Mouse (Mus musculus): ENCODE data around the gene Med16.
A peak's percentile ranks its signal among the peaks of the same experiment; 100 is the strongest.

The Med16 gene

DNA sequence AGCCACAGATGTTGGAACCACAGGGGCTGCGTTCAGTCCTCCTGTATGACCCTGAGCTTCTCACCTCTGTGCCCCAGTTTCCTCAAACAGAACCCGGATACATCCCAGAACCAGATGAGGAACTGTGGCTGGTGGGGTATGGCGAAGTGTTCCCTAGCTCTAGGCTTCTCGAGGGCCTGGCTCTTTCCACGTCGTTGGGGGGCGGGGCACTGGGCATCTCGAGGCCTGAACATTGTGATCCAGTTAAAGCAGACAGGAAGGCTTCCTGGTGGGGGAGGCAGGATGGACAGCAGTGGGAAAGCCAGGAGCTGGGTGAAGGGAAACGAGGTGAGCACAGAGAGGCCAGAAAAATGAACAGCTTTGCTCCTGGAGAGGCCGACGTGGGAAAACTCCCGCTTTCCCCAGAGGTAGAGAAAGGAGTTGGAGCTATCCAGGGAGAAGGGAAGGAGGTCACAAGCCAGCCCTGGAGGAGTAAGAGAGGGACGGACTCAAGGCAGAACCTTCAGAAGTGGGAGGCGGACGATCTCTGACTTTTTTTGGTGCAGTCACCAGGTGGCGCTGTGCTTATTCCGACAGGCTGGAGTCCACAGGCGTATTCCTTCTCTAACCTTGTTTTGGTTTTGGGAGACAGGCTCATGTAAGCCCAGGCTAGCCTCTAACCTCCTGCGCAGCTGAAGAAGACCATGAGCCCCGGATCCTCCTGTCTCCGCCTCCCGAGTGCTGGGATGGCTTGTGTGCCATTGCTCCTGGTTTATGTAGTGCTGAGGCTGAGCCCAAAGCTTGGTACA is 25.2 kb downstream of the Med16 start:
- DNase-seq = peak; percentile 78

DNA sequence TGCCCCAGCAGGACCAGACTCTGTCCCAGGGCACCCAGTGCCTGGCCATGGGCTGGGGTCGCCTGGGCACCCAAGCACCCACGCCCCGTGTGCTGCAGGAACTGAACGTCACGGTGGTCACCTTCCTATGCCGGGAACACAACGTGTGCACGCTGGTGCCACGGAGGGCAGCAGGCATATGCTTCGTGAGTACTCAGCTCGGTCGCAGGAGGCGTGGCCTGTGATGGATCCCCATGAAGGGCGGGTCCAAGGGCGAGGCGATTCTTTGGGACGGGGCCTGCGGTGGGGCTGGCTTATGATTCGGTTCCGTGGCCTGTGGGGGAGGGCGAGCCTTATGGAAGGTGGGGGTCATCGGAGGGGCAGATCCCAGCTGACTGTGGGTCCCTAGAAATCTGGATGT is 26.7 kb downstream of the Med16 start:
- DNase-seq = no peak

DNA sequence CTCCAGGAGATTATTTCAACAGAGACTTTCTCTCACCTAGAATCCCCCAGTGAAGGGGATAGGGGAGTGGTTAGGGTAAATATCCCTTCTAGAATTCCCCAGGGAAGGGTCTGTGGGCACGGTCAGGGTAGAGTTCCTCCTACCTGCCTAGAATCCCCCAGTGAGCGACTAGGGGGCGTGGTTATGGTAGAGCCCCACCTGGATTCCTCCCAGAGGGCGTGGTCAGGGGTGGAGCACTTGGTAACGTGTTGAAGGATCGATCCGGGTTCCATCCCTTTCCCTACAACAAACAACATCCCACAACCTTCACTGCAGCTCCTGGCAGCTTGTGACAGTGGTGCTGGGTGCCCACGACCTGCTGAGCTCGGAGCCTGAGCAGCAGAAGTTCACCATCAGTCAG is 28.0 kb downstream of the Med16 start:
- DNase-seq = no peak

DNA sequence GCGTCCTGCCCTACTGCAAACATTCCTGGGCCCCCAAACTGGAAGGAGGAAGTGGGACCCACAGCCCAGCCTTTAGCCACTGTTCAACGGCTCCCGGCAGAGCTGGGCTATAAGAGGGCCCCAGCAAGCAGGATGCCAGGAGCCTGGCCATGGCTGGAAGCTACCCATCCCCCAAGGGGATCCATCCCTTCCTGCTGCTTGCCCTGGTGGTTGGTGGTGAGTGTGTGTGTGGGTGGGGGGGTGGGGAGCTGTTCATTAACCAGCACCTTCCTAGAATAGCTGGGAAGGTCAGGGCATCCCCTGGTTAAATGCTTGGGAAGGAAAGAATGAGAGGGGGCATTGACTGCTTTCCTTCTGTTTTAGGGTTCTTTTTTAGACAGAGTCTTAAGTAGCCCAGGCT is 29.2 kb downstream of the Med16 start:
- DNase-seq = no peak

DNA sequence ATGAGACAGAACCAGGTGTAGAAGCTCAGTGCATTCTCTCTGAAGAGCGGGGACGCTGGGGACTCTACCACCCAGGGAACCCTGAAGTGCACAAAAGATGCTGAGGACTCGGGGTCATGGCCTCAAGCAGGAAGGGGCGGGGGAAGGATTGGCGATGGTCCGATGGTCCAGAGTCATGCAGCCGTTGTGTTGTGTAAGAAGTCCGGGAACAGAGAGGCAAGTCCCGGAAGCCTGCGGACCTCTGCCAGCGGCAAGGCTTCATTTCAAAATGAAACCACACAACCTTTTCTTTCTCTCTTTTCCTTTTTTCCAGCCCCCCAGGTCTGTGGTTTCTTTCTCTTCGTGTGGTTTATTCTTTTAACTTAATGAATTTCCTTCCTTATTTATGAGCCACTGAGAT is 31.0 kb downstream of the Med16 start:
- DNase-seq = no peak

DNA sequence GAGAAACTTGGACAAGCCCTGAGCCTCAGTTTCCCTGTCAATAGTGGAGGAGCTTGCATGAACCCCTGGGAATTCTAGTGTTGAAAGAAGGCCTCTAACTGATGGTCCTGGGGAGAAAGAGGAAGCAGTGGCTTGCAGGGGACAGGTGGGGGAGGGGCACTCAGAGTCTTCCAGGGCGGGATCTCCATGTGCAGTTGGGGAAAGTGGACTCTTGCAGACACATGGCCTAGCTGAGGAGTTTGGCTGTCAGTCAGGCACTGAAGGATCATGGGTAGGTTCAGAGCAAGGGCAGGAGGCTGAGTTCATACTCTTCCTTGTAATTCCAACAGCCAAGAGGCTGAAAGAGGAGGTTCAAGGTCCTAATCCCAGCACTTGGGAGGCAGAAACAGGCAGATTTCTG is 31.5 kb downstream of the Med16 start:
- DNase-seq = no peak

DNA sequence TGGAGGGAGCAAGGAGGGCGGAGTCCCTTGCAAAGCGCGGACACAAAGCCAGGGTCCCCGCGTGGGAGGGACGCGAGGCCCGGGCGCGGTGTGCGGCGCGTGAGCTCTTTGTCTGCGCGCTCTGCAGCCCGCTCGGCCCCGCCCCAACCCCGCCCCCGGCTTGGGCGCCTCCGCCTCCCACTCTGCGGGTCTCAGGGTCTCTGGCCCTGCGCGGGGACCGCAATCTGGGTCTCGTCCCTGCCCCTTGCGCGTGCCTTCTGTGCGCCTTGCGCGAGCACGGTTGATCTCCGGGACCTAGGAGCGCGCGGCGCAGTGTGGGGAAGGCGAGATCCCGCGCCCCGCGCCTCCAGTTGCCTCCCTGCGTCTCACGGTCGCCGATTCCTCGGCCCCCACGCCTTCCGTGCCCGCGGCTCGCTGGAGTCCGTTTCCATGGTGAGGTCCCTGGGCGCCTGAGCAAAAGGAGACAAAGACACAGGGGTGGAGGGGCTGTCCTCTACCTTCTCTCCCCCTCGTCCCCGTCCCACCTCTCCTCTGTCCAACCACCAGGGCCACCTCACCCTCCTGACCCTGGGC is 34.3 kb downstream of the Med16 start, which contains the start of the genes Prtn3 and Plppr3:
TSS of gene Prtn3 (plus strand) at position 187 of the 573 bp plus-strand sequence.
TSS of gene Plppr3 (minus strand) at position 345 of the 573 bp plus-strand sequence.
- DNase-seq = no peak

DNA sequence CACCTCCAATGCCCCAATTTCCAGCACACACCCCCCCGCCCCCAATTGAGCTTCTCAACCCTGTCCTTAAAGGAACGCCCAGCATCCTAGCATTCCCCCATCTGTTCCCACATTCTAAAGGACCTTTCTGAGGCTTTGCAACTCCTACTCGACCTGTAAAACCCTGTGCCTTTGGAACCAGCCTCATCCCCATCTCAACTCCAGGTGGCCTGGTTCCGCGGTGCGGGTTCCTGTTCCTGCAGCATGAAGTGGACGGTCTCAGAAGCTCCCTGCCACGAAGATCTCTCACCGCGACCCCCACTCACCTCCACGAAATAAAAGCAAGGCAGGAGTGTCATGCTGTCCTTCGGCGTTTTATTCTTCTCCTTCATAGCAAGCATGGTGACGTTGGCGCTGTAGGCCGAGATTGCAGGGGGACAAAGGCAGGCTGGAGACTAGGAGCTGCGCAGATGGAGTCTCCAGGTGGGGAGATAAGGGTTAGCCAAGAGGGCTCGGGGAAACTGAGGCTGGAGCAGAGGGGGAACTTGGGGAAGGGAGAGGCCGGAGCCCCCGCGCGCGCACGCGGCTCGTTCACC is 34.9 kb downstream of the Med16 start:
- no peak for DNase-seq

DNA sequence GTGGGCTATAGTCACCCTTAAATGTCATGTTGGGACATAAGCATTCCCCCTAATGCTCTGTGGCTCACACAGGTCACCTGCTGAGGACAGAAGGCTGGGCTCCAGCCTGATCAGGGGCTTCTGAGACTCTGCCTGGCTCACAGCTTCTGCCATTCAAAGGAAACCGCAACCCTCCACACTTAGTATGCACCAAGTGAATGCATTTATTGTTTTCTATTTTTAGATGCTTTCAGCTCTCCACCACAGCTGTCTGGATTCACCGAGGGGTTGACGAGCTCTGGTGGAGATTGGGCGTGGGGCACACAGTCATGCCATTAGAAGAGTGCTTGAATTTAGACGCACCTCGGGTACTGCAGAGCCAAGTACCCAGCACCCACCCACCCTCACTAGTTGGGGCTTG is 35.4 kb downstream of the Med16 start:
- no peak for DNase-seq

DNA sequence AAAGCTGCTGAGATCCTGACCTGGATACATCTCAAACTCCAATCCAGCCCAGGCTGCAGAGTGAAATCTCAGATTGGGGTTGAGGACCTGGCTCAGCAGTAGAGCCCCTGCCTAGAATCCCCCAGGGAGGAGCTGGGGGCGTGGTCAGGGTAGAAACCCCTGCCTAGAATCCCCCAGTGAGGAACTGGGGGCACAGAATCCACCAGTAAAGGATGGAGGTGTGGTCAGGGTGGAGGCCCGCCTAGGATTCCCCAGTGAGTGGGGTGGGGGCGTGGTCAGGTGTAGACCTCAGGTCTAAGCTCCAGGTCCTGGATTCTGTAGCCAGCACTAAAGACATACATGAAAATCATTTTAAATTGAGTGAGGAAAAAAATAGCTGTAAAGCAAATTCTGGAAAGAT is 35.9 kb downstream of the Med16 start:
- DNase-seq = no peak

DNA sequence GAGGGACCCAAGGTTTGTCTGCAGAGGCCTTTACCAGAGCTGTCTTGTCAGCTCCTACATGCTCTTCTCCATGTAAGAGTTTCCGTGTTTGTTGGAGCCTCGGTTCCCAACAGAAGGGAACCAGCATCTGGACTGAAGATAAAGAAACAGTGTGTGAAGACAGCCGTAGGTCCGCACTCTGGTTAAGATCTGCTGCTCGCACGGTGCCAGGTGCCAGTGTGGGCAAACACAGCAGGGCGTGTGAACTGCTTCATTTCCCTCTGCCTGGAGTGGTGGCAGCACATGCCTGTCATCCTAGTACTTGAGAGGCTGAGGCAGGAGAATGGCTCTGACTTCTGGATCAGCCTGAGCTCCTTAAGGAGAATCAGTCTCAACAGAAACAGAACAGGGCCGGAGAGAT is 36.9 kb downstream of the Med16 start:
- DNase-seq = no peak

DNA sequence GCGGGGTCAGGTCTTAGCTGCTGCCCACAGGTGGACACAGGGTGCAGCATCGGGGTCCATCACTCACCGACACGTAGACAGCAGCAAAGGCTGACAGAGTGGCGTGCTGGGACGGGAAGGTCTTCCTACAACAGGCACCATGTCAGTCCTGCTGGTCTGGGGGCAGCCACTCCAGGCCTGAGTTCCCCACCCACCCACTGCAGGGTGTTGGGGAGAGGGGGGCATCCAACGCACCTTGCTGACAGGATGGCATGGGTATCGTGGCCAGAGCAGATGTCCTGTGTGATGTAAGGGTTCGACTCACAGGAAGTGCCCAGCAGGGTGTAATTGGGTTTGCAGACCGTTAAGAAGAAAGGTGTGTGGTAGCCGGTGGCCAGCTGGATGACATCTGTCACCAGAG is 42.1 kb downstream of the Med16 start:
- no peak for DNase-seq

DNA sequence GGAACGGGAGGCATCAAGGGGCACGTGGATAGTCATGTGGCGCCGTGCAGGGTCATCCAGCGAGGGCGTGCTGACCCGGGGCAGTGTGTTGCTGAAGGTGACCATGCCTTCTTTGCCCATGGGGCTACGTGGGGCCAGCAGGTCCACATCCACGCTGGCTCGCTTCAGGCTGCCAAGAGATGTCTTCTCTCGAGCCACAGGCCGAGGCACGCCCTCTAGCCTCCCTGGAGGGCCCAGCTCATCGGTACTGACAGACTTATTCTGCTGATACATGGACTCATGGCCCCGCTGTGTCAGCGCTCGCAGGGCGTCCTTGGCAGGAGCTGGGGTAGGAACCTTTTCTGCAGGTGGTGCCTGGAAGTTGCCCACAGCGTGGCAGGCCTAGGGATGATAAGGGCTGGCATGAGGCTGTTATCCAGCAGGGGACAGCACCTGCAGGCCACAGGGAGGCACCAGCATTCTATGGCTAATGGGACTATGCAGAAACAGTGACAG is 42.9 kb downstream of the Med16 start:
- peak; percentile 47 for DNase-seq

DNA sequence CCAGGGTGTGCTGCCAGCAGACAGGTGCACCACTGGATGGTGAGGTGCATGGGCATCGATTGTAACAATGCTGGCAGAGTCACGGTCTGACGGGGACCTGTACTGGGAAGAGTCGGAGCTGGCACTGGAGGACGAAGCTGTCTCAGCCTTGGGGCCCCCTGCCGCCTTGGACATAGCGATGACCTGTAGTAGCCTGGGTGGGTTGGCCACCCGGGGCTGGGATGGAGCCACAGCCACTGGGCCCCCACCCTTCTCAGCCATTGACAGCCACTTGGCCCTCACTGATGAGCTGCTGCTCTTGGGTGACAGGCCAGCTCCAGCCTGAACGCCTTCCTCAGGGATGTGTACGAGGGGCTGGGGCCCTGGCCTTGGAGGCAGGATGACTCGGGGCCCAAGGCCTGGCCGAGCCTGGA is 43.5 kb downstream of the Med16 start:
- DNase-seq = no peak

DNA sequence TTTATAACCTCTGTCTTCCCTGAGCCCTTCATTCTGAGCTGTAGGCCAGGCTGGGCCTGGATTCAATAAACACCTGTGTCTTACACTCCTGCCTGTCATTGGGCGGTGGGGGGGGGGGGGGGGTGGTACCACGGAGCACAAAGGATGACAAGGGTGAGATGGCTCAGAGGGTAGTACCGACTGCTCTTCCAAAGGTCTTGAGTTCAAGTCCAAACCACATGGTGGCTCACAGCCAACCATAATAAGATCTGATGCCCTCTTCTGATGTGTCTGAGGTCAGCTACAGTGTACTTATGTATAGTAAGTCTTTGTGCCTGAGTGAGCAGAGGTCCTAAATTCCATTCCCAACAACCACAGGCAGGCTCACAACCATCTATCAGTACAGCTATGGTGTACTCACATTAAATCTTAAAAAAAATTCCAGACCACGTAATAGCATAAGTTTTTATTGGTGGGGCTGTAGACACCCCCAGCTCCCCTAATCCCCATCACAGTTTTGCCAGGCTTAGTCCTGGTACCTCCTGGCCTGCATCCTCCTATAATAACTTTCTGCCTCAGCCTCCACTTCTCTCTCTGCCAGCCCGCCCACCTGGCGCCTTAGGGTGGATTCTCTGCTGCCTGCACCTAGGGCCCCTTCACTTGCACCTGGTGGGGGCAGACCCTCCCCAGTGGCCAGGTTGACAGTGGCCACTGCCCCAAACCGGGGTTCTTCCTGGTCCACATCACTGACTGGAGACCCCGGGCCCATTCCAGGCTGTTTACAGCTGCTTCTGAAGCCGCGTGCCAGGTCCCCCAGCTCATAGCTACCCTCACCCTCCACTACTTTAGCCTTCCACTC is 44.2 kb downstream of the Med16 start:
- DNase-seq = no peak

DNA sequence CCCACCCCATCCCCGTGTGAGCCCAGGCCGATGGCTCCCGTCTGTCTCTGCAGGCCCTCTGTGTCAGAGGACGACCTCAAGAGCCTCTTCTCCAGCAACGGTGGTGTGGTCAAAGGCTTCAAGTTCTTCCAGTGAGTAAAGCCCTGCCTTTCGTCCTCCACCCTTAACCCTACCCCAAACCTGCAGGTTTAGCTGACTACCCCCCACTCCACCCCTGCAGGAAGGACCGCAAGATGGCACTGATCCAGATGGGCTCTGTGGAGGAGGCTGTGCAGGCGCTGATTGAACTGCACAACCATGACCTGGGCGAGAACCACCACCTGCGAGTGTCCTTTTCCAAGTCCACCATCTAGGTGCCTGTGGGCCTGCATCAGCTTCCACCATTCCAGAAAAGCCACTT is 45.8 kb downstream of the Med16 start:
- DNase-seq = no peak

DNA sequence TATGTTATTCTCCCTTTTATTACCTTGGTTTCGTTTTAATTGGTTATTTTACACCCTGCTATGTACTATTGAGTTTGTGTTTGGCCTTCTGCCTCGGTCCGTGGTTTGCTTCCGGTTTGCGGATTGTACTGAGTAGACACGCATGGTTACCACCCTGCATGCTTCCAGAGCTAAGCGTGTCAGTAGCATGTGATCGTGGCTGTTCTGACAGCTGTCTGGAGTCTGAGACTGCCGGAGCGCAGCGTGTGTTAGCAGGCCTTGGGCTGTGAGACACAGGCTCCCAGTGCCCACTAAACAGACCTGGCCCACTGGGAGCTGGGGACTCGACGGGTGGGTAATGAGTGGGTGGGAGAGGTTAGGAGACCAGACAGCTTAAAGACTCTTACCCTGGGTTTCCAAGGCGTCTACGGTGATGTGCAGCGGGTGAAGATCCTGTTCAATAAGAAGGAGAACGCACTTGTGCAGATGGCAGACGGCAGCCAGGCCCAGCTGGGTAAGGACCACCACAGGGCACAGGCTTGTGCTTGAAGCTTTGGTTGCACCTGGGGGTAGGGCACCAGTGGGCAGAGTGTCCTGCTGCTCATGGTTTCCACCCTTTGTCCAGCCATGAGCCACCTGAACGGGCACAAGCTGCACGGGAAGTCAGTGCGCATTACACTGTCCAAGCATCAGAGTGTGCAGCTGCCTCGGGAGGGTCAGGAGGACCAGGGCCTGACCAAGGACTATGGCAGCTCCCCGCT is 46.5 kb downstream of the Med16 start:
- no peak for DNase-seq

DNA sequence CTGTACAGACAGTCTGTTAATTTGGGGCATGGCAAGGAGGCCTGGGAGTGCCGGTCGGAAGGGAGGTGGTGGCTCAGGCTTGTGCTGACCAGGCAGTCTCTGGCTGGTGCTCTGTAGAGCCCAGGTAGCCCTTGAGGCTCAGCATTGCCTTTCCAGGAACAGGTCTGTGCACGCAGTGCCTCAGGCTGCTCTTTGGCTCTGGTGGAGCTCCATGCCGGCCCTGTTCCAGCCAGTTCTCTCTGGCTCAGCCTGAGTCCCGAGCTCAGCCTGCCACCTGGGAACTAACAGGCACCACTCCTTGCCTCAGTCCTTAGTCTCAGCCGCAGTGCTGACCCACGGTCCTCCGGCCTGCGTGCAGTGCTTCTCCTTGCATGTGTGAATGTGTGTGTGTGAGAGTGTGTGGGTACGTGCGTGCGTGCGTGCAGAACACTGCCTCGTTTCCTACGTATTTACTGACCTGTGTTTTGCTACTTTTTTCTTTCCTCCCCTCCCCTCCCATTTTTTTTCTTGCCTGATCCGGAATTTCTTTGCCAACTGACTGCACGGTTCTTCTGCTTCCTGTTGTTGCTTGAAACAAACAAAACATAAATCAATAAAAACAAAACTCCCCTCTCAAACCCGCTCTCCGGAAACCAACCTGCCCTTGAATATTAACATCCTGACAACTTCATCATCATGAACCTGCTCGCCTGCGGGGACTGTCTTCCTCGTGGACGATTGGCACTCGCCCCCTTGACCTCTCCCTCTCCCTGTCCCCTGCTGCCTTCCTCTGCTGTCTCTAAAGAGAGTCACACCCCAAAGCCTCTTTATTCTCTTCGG is 47.3 kb downstream of the Med16 start:
- peak; percentile 67 for DNase-seq

DNA sequence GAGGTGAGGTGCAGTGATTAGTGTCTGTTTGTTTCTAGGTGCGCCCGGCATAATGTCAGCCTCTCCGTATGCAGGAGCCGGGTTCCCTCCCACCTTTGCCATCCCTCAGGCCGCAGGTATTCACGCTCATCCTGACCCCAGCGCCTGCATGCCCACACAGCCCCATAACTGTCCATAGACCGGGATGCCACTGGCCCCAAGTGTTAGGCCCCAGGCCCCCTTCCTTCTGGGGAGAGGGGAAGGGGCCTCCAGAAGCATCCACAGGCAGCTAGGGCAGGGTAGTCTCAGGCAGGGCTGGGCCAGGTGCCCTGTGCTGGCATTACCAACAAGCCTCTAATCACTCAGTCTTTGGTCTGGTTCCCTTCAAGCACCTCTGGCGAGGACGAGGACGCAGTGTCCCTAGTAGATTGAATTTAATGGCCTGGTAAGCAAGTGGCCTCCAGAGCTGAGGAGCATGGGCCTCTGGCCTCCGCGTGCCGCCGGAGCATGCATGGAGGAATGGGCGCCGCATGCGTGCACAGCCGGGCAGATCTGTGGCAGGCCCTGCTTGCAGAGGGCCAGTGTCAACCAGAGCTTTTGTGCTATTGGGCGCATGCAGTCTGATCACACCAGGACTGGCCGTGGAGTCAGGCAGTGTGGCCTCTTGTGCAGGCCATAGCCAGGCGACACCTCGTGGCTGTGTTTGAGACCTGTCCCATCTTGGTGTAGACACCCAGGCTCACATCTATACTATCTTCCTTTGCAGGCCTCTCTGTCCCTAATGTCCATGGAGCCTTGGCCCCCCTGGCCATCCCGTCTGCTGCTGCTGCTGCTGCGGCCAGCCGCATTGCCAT is 48.4 kb downstream of the Med16 start:
- DNase-seq = no peak

DNA sequence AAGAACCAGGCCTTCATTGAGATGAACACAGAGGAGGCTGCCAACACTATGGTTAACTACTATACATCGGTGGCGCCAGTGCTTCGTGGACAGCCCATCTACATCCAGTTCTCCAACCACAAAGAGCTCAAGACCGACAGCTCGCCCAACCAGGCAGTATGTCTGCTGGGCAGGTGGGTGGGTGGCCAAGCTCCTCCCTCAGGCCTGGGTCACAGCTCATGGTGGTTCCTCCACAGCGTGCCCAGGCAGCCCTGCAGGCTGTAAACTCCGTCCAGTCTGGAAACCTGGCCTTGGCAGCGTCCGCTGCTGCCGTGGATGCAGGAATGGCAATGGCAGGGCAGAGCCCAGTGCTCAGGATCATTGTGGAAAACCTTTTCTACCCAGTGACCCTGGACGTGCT is 49.6 kb downstream of the Med16 start:
- DNase-seq = no peak
